In the genomic region with DNA sequence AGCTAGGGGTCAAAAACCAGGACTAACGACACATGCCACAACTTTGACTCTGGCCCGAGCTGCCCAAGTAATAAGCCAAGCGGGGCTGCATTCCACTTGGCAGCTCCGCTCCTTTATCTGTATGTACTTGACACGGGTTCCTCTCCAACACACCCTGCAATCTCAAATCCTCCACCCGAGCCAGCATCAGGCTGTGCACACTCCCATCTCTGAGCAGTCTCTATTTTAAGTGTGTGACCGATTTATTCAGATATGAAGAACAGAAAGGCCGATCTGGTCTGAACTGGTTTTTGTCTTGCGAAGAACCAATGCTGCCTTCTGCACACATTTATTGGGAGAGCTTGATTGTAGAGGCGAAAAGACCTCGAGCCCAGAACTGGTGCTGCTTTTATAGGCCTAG, we compare ENCODE assay signal across 42 mouse cellular contexts. TPM values are rescaled to one million over a fixed set of nuclear protein-coding genes. Genes with fewer than 3 reads are reported as not detected.
DNase-seq lines count a peak whose midpoint lies in the region; ATAC-seq lines count a peak whose summit lies in the region.
"Had no signal": no experiment of that assay in that cellular context is flagged by ENCODE, and none has a peak within 500 bp of the region (broad histone marks: within the 10 kb centered on the region; RNA-seq: fewer than 3 reads in every experiment).

No protein-coding gene starts in this region.

- 67% methylated on average over 11 of the region's 11 CpGs for WGBS in heart, embryonic 15.5 days

- H3K4me3 ChIP-seq in heart, embryonic 15.5 days: no peak overlapping the region
- H3K4me3 ChIP-seq: embryonic facial prominence, embryonic 10.5 days; embryonic facial prominence, embryonic 15.5 days; forebrain, embryonic 13.5 days; hindbrain, embryonic 12.5 days; midbrain, embryonic 12.5 days; neural tube, embryonic 13.5 days; stomach, embryonic 15.5 days had no signal

- H3K4me2 ChIP-seq in heart, embryonic 15.5 days: no peak overlapping the region
- H3K4me2 ChIP-seq: embryonic facial prominence, embryonic 15.5 days; forebrain, embryonic 13.5 days; hindbrain, embryonic 12.5 days; liver, embryonic 11.5 days; midbrain, embryonic 12.5 days; neural tube, embryonic 13.5 days; stomach, embryonic 15.5 days had no signal

- no peaks in the 10 kb centered on the region for H3K36me3 ChIP-seq in heart, embryonic 15.5 days
- H3K36me3 ChIP-seq: embryonic facial prominence, embryonic 10.5 days; embryonic facial prominence, embryonic 15.5 days; hindbrain, embryonic 12.5 days; midbrain, embryonic 12.5 days; neural tube, embryonic 13.5 days; stomach, embryonic 15.5 days had no signal

- peaks cover 15% of the 10 kb centered on the region for H3K4me1 ChIP-seq in heart, embryonic 15.5 days (replicated peaks)

- intact Hi-C loops in heart, postnatal 25 days (cut with DNase I): no loop called here

- H3K9me3 ChIP-seq in heart, embryonic 15.5 days (replicated peaks): no peaks in the 10 kb centered on the region
- H3K9me3 ChIP-seq: embryonic facial prominence, embryonic 15.5 days; forebrain, embryonic 13.5 days; hindbrain, embryonic 12.5 days; neural tube, embryonic 13.5 days; stomach, embryonic 15.5 days had no signal

- DNase-seq in heart, postnatal 25 days (ENCODE audit: low spot score): no peak
- DNase-seq in testis, postnatal 14 days (ENCODE audit: low spot score): peak; percentile 32
- DNase-seq in testis, postnatal 10 days (ENCODE audit: low spot score): no peak
- DNase-seq in WW6 (ENCODE audit: low read depth, low spot score): peak; percentile 7
- no peak for DNase-seq in lung, adult 18-20 months
- DNase-seq in urinary bladder, postnatal 25 days (ENCODE audit: low spot score): no peak
- DNase-seq: adrenal gland, adult 2 months; adrenal gland, postnatal 36 days; B cell, adult 2 months; cerebellum, adult 18-20 months; cerebellum, postnatal 14 days; gastrocnemius, postnatal 14 days; kidney, adult 9 months; kidney, postnatal 10 days; layer of hippocampus, postnatal 36 days; left cerebral cortex, postnatal 4 days; lung, postnatal 36 days; right cerebral cortex, postnatal 14 days; thymus, adult 18-20 months; thymus, postnatal 25 days had no signal

- no peak overlapping the region for H3K9ac ChIP-seq in heart, embryonic 15.5 days
- H3K9ac ChIP-seq: embryonic facial prominence, embryonic 15.5 days; forebrain, embryonic 13.5 days; hindbrain, embryonic 12.5 days; midbrain, embryonic 12.5 days; neural tube, embryonic 13.5 days; stomach, embryonic 15.5 days had no signal

- no peak for ATAC-seq in heart, embryonic 15.5 days (replicated peaks; ENCODE audit: insufficient number of reproducible peaks, insufficient read depth, low FRiP score, low read depth)
- ATAC-seq: activated CD4-positive, CD25-positive, alpha-beta regulatory T cell, adult 4 months; forebrain, embryonic 13.5 days; hindbrain, postnatal 0 days; intestine, embryonic 16.5 days; Patski had no signal

- H3K27me3 ChIP-seq in heart, embryonic 15.5 days: no peaks in the 10 kb centered on the region
- H3K27me3 ChIP-seq: embryonic facial prominence, embryonic 15.5 days; forebrain, embryonic 13.5 days; hindbrain, embryonic 12.5 days; midbrain, embryonic 12.5 days; neural tube, embryonic 13.5 days; Patski; stomach, embryonic 15.5 days had no signal

- 0 out of 2 replicates have a peak overlapping the region, but pooled peaks have one; percentile 12 for H3K27ac ChIP-seq in heart, embryonic 15.5 days
- H3K27ac ChIP-seq: embryonic facial prominence, embryonic 10.5 days; embryonic facial prominence, embryonic 15.5 days; forebrain, embryonic 13.5 days; hindbrain, embryonic 12.5 days; hindbrain, postnatal 0 days; midbrain, embryonic 12.5 days; neural tube, embryonic 13.5 days; stomach, embryonic 15.5 days had no signal

RNA-seq across cellular contexts. Expression of gene Uimc1, which starts 1.5 kb away (rescaled TPM):
- polyA plus RNA-seq in heart, embryonic 15.5 days (2015; fragmentation: Nextera tagmentation; extraction: Ambion mirVana): 14.9 and 16.4 TPM in 2 replicates
- total RNA-seq in heart, postnatal 25 days (2021): 10 to 100 TPM; 21.7 to 24.5 TPM

RNA-seq across cellular contexts. Expression of gene Zfp346, which starts 3.5 kb away (rescaled TPM):
- 16.6 and 21.2 TPM in 2 replicates for polyA plus RNA-seq in heart, embryonic 15.5 days (2015; fragmentation: Nextera tagmentation; extraction: Ambion mirVana)
- 10 to 100 TPM; 13.9 to 20.6 TPM for total RNA-seq in heart, postnatal 25 days (2021)

RNA-seq across cellular contexts. Expression of gene Gm17617, which starts 31.7 kb away (rescaled TPM):
- not detected in 2 replicates for polyA plus RNA-seq in heart, embryonic 15.5 days (2015; fragmentation: Nextera tagmentation; extraction: Ambion mirVana)
- total RNA-seq in heart, postnatal 25 days (2021): not detected
- total RNA-seq: adrenal gland, adult 2 months; adrenal gland, postnatal 36 days; ES-E14; gastrocnemius, postnatal 14 days; granulocyte monocyte progenitor cell, adult 5-6 weeks; hindbrain, postnatal 0 days; layer of hippocampus, postnatal 36 days; left cerebral cortex, postnatal 4 days; megakaryocyte, adult 5-6 weeks had no signal
- polyA plus RNA-seq: activated CD4-positive, CD25-positive, alpha-beta regulatory T cell, adult 4 months; adrenal gland, adult 2 months; brain, embryonic 14.5 days; embryonic facial prominence, embryonic 10.5 days; embryonic facial prominence, embryonic 15.5 days; forebrain, embryonic 13.5 days; heart, embryonic 14.5 days; hindbrain, embryonic 12.5 days; hindbrain, postnatal 0 days; intestine, embryonic 16.5 days; large intestine, adult 2 months; liver, embryonic 11.5 days; liver, embryonic 16.5 days; lung, embryonic 16.5 days; midbrain, embryonic 12.5 days; neural tube, embryonic 13.5 days; Patski; small intestine, adult 2 months; stomach, embryonic 15.5 days had no signal

RNA-seq across cellular contexts. Expression of gene Fgfr4, which starts 50.8 kb away (rescaled TPM):
- 0.72 and 2.0 TPM in 2 replicates for polyA plus RNA-seq in heart, embryonic 15.5 days (2015; fragmentation: Nextera tagmentation; extraction: Ambion mirVana)
- under 1 TPM; 0.11 to 0.44 TPM for total RNA-seq in heart, postnatal 25 days (2021)
- total RNA-seq: granulocyte monocyte progenitor cell, adult 5-6 weeks; megakaryocyte, adult 5-6 weeks had no signal
- polyA plus RNA-seq: activated CD4-positive, CD25-positive, alpha-beta regulatory T cell, adult 4 months had no signal

Comparison
In these comparisons a context has a peak if more than half of its experiments do, and no peak if none do; other contexts are left out.
1. DNase-seq: peak in testis, postnatal 14 days (single experiment) and WW6 (single experiment); none in heart, postnatal 25 days (single experiment), testis, postnatal 10 days (single experiment), lung, adult 18-20 months (0 of 2) and urinary bladder, postnatal 25 days (single experiment).